Mouse (Mus musculus) liver, embryonic 13.5 days (tissue): ENCODE measurements around the gene Gm11214. TPM values are rescaled to one million over a fixed set of nuclear protein-coding genes. Genes with fewer than 3 reads are reported as not detected.

Source experiments
- ATAC-seq: fragments of 200-750 bp; cut with Nextera tagmentation; 2 replicates; pipeline ENCODE4 v1.8.0; 2017; ENCODE audit warnings: low read depth, mild to moderate bottlenecking, moderate number of reproducible peaks, moderate library complexity
- DNase-seq: peaks from one replicate; pipeline ENCODE4 v3.0.0; 2022
- H3K27ac ChIP-seq: fragments of 300-500 bp; sonication (generic); 2 replicates; pipeline ENCODE4 v1.5.1; 2015; ENCODE audit warnings: moderate library complexity, mild to moderate bottlenecking, inconsistent platforms
- H3K27me3 ChIP-seq: fragments of 300-500 bp; sonication (generic); 2 replicates; pipeline ENCODE4 v1.6.1; 2015; ENCODE audit warnings: mild to moderate bottlenecking, inconsistent platforms
- H3K36me3 ChIP-seq: fragments of 300-500 bp; sonication (generic); 2 replicates; pipeline ENCODE4 v1.6.1; 2015; ENCODE audit warnings: mild to moderate bottlenecking, inconsistent platforms
- H3K4me1 ChIP-seq: fragments of 300-500 bp; sonication (generic); replicated peaks from 2 replicates; pipeline ENCODE4 v1.6.1; 2015; ENCODE audit warnings: inconsistent platforms
- H3K4me2 ChIP-seq: fragments of 300-500 bp; sonication (generic); 2 replicates; pipeline ENCODE4 v1.6.1; 2015; ENCODE audit warnings: inconsistent platforms, mild to moderate bottlenecking, moderate library complexity
- H3K4me3 ChIP-seq: fragments of 300-500 bp; sonication (generic); replicated peaks from 2 replicates; pipeline ENCODE4 v1.5.1; 2015; ENCODE audit warnings: mild to moderate bottlenecking, inconsistent platforms
- H3K9ac ChIP-seq: fragments of 300-500 bp; sonication (generic); 2 replicates; pipeline ENCODE4 v1.6.1; 2015; ENCODE audit warnings: mild to moderate bottlenecking, inconsistent platforms
- H3K9me3 ChIP-seq: fragments of 300-500 bp; sonication (generic); replicated peaks from 2 replicates; pipeline ENCODE4 v1.6.1; 2016; ENCODE audit warnings: inconsistent platforms
- WGBS: fragments of 180-500 bp; shearing (Covaris S2); methylation state at CpG from one replicate; pipeline ENCODE4 v1.1.7; 2015; ENCODE audit not compliant: insufficient replicate concordance; 5-methylcytosine and 5-hydroxymethylcytosine counted together
- polyA plus RNA-seq: library from polyadenylated mRNA; unstranded; fragments of >200 nt; fragmentation: Nextera tagmentation; extraction: Ambion mirVana; gene quantifications from 2 replicates; pipeline ENCODE4 v1.2.1, GENCODE M21; 2015

Gene Gm11214
- polyA plus RNA-seq, 1 experiment from 2014 or later, result not detected

- Histone ChIP-seq H3K27me3 (no peaks in the 10 kb centered on the region), H3K9me3 (no peaks in the 10 kb centered on the region), H3K27ac (no peak overlapping the region), H3K36me3 (no peaks in the 10 kb centered on the region), H3K4me3 (no peak overlapping the region), H3K9ac (no peak overlapping the region), H3K4me1 (no peaks in the 10 kb centered on the region), H3K4me2 (no peak overlapping the region)
- no peak for ATAC-seq
- no peak for DNase-seq
- WGBS, result 60% methylated on average over 1 of the region's 1 CpGs
These were observed 3.4 kb downstream of the Gm11214 start for GRCm38 (mm10) chr4:63659775-63660174.

- ATAC-seq, result no peak
- 44% methylated on average over 4 of the region's 4 CpGs for WGBS
These were observed 4.1 kb downstream of the Gm11214 start for GRCm38 (mm10) chr4:63659086-63659485.

GRCm38 (mm10) chr4:63654381-63654780 lies 8.8 kb downstream of the Gm11214 start:
- WGBS, result 39% methylated on average over 1 of the region's 1 CpGs

More at GRCm38 (mm10) chr4:63659086-63659485, 4.1 kb downstream of the Gm11214 start:
- Histone ChIP-seq H3K9me3 (no peaks in the 10 kb centered on the region), H3K9ac (no peak overlapping the region), H3K36me3 (no peaks in the 10 kb centered on the region), H3K27ac (no peak overlapping the region), H3K4me1 (no peaks in the 10 kb centered on the region), H3K27me3 (no peaks in the 10 kb centered on the region), H3K4me3 (no peak overlapping the region), H3K4me2 (no peak overlapping the region)
- no peak for DNase-seq

GRCm38 (mm10) chr4:63643956-63644726 lies 19.0 kb downstream of the Gm11214 start:
- Histone ChIP-seq H3K9ac (no peak overlapping the region), H3K4me1 (no peaks in the 10 kb centered on the region), H3K4me3 (no peak overlapping the region), H3K27ac (no peak overlapping the region), H3K36me3 (no peaks in the 10 kb centered on the region), H3K9me3 (no peaks in the 10 kb centered on the region), H3K4me2 (no peak overlapping the region), H3K27me3 (no peaks in the 10 kb centered on the region)
- ATAC-seq, result no peak
- DNase-seq, result no peak

More at GRCm38 (mm10) chr4:63654381-63654780, 8.8 kb downstream of the Gm11214 start:
- no peak for DNase-seq
- Histone ChIP-seq H3K4me1 (no peaks in the 10 kb centered on the region), H3K4me2 (no peak overlapping the region), H3K36me3 (no peaks in the 10 kb centered on the region), H3K9me3 (no peaks in the 10 kb centered on the region), H3K27ac (no peak overlapping the region), H3K4me3 (no peak overlapping the region), H3K9ac (no peak overlapping the region), H3K27me3 (no peaks in the 10 kb centered on the region)
- ATAC-seq, result no peak

GRCm38 (mm10) chr4:63639842-63640241 lies 23.3 kb downstream of the Gm11214 start:
- Histone ChIP-seq H3K4me3 (no peak overlapping the region), H3K4me1 (no peaks in the 10 kb centered on the region), H3K9me3 (no peaks in the 10 kb centered on the region), H3K4me2 (no peak overlapping the region), H3K27ac (no peak overlapping the region), H3K27me3 (no peaks in the 10 kb centered on the region), H3K36me3 (no peaks in the 10 kb centered on the region), H3K9ac (no peak overlapping the region)
- no peak for DNase-seq
- no peak for ATAC-seq
- WGBS, result 48% methylated on average over 2 of the region's 2 CpGs

- no peaks in the 10 kb centered on the region for H3K27me3 ChIP-seq
- DNase-seq (no peak), ATAC-seq (no peak)
- no peak overlapping the region for H3K4me2 ChIP-seq
- H3K9ac ChIP-seq, result no peak overlapping the region
- no peaks in the 10 kb centered on the region for H3K4me1 ChIP-seq
- 26% methylated on average over 1 of the region's 1 CpGs for WGBS
- H3K4me3 ChIP-seq, result no peak overlapping the region
- no peaks in the 10 kb centered on the region for H3K36me3 ChIP-seq
- no peaks in the 10 kb centered on the region for H3K9me3 ChIP-seq
- no peak overlapping the region for H3K27ac ChIP-seq
These were observed 24.6 kb downstream of the Gm11214 start for GRCm38 (mm10) chr4:63638603-63639002.

- no peaks in the 10 kb centered on the region for H3K27me3 ChIP-seq
- H3K9ac ChIP-seq, result no peak overlapping the region
- no peak overlapping the region for H3K27ac ChIP-seq
- H3K4me2 ChIP-seq, result no peak overlapping the region
- no peaks in the 10 kb centered on the region for H3K4me1 ChIP-seq
- H3K4me3 ChIP-seq, result no peak overlapping the region
- no peaks in the 10 kb centered on the region for H3K36me3 ChIP-seq
- no peaks in the 10 kb centered on the region for H3K9me3 ChIP-seq
- DNase-seq (no peak), ATAC-seq (no peak)
- 66% methylated on average over 2 of the region's 2 CpGs for WGBS
These were observed 30.0 kb downstream of the Gm11214 start for GRCm38 (mm10) chr4:63633181-63633580.

- WGBS, result 63% methylated on average over 8 of the region's 8 CpGs
- Histone ChIP-seq H3K27ac (no peak overlapping the region), H3K4me2 (no peak overlapping the region), H3K9me3 (no peaks in the 10 kb centered on the region), H3K4me1 (no peaks in the 10 kb centered on the region), H3K4me3 (no peak overlapping the region), H3K36me3 (no peaks in the 10 kb centered on the region), H3K9ac (no peak overlapping the region), H3K27me3 (no peaks in the 10 kb centered on the region)
- no peak for DNase-seq
- ATAC-seq, result no peak
These were observed 36.1 kb downstream of the Gm11214 start for GRCm38 (mm10) chr4:63627111-63627510.

GRCm38 (mm10) chr4:63625563-63626080 lies 37.6 kb downstream of the Gm11214 start:
- DNase-seq (no peak), ATAC-seq (no peak)
- H3K36me3 ChIP-seq, result no peaks in the 10 kb centered on the region
- no peak overlapping the region for H3K27ac ChIP-seq
- 17% methylated on average over 3 of the region's 3 CpGs for WGBS
- no peak overlapping the region for H3K4me3 ChIP-seq
- H3K27me3 ChIP-seq, result no peaks in the 10 kb centered on the region
- H3K4me2 ChIP-seq, result no peak overlapping the region
- no peak overlapping the region for H3K9ac ChIP-seq
- no peaks in the 10 kb centered on the region for H3K4me1 ChIP-seq
- no peaks in the 10 kb centered on the region for H3K9me3 ChIP-seq

GRCm38 (mm10) chr4:63622378-63622835 lies 40.8 kb downstream of the Gm11214 start, which contains the start of gene Tex48:
Gene Tex48, minus strand, starts transcription at chr4:63622428.
- Histone ChIP-seq H3K4me3 (no peak within 1 kb of the TSS), H3K4me2 (no peak within 1 kb of the TSS), H3K27ac (no peak within 1 kb of the TSS), H3K36me3 (no peaks in the 10 kb centered on the region), H3K9me3 (no peaks in the 10 kb centered on the region), H3K4me1 (no peaks in the 10 kb centered on the region), H3K9ac (no peak within 1 kb of the TSS), H3K27me3 (no peaks in the 10 kb centered on the region)
- DNase-seq (no peak), ATAC-seq (no peak)
- 44% methylated on average over 5 of the region's 5 CpGs for WGBS

- H3K9ac ChIP-seq, result no peak overlapping the region
- no peak for ATAC-seq
- no peak overlapping the region for H3K27ac ChIP-seq
- no peaks in the 10 kb centered on the region for H3K9me3 ChIP-seq
- no peak overlapping the region for H3K4me3 ChIP-seq
- no peaks in the 10 kb centered on the region for H3K27me3 ChIP-seq
- 38% methylated on average over 2 of the region's 2 CpGs for WGBS
- H3K36me3 ChIP-seq, result no peaks in the 10 kb centered on the region
- DNase-seq, result no peak
- H3K4me1 ChIP-seq, result no peaks in the 10 kb centered on the region
- H3K4me2 ChIP-seq, result no peak overlapping the region
These were observed 41.3 kb downstream of the Gm11214 start for GRCm38 (mm10) chr4:63621861-63622260.
